Mouse (Mus musculus) kidney, postnatal 25 days (tissue): ENCODE data around the gene Vasn.

Source experiments
- DNase-seq, 2 experiments: peaks; one replicate each; pipeline ENCODE4 v3.0.0; 2021; ENCODE audit warnings: mixed read lengths in 2 of 2

The Vasn gene

DNA sequence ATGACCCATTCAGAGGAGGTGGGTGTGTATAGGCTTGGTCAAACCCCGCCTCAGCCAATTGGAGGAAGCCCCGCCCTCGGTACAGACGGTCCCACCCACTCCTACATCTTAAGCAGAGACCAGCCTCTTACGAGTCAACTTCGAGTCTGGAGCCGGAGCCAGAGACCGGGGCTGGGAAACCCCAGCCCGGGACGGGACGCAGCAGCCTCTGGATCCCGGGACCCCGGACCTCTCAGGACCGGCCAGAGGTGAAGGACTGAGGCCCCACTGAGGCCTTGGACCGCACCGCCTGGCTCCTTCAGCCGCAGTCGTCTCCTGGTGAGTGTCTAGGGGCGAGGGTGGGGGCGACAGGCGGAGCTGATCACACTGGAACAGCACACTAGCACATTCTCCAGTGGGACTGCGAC lies at the start of gene Vasn, which contains the start of gene Dnaja3:
Gene Vasn, plus strand, starts transcription at position 111 of the 407 bp plus-strand sequence.
Gene Dnaja3, plus strand, starts transcription at position 159 of the 407 bp plus-strand sequence.
- DNase-seq, result peak; percentile 96 to 97

DNA sequence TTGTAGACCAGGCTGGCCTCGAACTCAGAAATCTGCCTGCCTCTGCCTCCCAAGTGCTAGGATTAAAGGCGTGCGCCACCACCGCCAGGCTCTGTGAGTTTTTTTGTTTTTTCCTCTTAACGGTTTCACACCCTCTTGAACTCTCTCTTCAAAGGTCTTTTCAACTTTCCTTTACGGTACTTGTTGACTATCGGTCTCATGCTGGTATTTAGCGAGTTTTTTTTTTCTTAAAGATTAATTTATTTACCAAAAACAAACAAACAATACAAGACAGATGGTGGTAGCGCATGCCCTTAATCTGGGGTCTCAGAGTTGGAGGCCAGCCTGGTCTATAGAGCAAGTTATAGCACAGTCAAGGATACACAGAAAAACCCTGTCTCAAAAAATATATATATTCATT lies 49.5 kb upstream of the Vasn start:
- no peak for DNase-seq

DNA sequence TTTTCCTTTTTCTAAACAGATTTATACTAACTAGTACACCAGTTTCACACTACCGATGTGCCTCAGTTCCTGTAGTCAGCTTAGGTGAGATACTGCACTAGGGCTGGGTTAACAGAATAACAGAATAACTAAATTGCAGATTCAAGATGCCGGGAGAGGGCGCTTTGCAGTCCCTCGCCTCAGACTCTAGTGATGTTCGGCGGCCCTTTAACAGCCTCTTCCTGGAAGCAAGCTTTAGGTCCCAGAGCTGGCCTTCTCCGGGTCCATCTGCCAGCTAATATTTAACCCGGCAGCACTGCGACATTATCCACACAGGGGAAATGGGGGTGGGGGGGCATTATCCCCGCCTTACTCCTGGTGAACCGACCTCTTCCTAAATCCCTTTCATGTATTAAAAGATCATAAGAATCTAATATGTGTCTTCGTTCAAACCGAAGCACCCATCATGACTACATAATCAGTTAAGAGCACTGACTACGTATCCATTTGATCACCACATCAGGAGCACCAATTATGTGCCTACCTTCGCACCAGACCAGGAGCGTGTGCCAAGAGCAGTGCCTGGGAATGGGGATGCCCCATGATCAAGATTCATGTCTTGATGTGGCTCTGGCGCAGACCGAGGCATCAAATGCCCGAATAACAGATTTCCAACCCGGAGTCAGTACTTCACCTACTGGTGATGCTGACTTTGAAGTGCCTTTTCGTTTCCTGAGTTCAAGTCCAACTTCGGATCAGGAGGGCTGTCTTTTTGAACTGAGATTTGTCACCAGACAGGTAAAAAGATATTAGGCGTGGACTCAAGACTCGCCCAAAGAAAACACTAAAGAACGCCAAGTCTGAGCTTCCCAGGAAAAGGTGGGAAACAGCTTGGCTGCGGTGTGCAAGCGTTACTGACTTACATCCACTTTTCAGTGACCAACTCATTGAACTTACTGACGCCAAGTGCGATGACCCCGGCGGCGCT lies 46.5 kb upstream of the Vasn start:
- DNase-seq, result peak; percentile 87 to 91

DNA sequence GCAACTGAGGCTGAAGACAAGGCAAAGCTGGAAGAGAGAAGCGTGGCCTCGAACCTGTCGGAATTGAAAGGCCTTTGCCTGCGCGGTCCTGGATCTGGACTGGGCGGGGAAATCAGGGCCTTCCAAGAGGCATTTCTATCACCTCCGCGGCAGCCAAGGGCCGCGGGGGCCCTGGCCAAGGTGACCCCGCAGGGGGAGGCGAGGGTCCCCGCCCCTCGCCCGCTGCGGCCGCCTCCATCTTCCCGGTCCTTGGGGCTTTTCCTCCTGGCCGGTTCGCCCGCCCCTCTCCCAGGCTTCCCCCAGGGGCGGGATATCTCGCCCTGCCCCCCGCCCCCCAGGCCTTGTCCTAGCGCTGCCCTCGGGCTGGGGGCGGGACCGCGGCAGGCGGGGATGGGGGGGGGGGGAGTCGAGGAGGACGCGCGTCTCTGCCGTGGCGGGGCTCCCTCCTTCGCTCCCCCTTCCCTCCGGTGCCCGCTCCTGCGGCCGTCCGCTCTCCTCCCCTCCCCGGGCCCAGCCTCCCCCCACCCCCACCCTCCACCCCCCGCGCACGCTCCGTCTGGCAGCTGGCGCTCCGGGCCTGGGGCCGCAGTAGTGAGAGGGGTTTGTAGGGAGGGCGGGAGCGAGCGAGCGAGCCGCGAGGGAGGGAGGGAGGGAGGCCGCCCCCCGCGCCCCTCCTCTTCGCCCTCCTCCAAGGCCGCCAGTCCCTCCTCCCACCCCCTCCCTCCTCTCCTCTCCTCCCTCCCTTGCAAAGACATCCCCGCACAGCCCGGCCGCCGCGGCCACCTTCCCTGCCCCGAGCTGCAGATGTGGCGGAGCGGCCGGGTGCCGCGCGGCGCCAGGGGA lies 45.5 kb upstream of the Vasn start, which contains the start of gene Glis2:
Gene Glis2, plus strand, starts transcription at position 743 of the 843 bp plus-strand sequence.
- peak; percentile 75 to 93 for DNase-seq

DNA sequence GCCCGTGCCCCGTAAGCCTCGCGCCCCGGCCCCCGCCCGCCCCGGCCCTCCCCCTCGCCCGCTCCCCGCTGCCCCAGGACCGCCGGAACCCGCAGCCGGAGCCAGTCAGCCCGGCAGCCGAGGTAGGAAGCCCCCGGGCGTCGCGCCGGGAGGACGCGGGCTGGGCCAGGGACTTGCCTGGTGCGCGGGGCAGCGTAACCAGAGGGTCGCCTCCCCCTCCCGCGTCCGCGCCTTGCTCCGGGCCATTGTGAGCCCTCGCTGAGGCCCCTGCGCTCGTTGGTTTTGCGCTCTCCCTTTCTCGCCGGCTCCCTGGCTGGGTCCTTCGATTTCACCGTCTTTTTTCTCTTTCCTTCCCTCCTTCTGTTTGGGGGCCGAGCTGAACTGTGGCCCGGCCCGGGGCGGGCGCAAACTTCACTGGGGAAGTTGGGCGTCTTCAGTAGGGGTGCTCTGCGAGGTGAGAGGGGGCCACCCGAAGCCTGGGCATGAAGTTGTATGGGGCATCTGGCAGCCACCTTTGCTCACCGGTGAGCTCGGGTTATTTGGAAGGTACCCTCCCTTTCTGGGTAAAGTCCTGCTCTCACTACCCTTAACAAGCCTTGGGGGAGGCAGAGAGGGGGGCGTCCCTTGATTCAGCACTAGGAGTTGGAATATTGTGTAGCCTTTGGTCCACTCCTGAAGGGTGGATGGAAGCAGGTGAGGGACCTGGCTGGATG lies 44.8 kb upstream of the Vasn start:
- DNase-seq, result no peak

DNA sequence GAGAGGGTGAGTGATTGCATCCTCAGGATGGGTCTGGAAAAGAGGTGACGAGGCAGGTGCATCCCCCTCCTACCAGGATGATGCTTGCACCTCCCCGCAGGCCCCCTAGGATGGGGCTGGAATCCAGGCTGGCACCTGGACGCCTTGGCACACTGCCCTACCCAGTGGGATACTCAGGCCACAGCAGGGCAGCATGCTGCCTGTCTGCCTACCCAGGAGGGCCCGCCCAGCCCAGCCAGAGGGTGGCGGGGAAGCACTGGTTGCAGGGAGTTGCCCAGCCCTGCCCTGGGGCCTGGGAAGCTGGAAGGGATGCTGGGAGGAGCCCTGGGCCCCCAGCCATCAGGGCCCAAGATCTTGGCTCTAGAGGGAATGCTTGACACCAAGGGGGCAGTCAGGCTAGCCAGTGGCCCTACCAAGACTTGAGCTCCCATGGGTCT lies 44.2 kb upstream of the Vasn start:
- peak; percentile 88 to 94 for DNase-seq

DNA sequence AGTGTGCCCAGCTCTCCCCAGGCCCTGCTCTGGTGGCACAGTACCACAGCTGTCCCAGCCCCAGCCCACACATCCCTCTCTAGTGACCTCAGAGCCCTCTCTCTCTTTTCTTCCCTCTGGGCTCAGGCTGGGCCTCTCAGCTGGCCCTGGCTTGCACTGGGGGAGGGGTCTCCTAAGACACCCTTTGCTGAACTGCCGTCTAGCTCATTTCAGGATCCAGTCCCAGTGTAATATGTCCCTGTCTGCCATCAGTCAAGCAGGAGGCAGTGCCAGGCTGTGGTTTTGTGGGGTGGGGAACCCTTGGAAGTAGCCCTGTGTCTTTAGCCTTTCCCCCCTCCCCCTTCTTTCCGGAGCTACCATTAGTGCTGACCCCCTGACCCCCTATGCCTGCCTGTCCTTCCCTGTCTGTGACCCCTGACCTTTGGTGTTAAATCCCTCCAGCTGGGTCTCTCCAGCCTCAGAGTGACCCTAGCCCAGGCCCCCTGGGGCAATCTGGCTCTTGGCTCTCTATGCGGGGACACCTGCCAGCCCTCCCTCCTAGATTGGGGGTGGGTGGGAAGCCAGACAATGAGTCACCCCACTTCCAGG lies 43.5 kb upstream of the Vasn start:
- DNase-seq, result peak in 1 of 2 experiments; percentile 51

DNA sequence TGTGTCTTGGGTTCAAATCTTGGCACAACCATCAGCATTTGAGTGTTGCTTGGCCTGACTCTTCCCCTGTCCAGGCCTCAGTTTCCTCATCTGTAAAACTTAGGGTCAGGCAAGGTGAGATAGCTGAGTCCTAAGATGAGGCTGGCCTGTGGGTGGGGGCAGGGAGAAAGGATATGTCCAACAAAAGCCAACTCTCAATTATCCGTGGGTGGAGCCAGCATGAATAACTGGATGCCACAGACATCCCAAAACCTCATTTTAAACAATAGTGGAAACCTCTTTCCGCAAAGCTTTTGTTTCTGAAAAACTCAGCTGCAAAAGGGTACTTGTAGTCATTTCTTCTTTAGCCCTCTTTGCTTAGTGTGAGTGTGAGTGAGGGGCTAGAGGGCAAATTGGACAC lies 42.9 kb upstream of the Vasn start:
- peak in 1 of 2 experiments; percentile 26 for DNase-seq

DNA sequence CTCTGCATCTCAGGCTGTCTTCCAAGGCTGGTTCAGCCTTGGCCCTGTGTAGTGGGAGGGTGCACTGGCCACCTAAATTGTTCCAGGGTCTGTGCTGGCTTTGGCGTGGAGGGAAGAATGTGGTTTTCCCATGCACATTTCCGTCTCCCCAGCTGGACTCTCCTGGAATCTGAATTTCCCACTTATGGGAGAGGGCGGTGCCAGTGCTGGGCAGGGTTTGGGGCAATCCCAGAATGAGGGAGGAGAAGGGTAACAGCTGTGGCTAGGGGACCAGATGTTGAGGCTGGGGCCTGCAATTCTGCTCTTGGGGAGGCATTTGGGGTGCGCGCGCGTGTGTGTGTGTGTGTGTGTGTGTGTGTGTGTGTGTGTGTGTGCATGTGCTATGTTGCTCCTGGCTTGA lies 42.4 kb upstream of the Vasn start:
- DNase-seq, result peak; percentile 14 to 52

DNA sequence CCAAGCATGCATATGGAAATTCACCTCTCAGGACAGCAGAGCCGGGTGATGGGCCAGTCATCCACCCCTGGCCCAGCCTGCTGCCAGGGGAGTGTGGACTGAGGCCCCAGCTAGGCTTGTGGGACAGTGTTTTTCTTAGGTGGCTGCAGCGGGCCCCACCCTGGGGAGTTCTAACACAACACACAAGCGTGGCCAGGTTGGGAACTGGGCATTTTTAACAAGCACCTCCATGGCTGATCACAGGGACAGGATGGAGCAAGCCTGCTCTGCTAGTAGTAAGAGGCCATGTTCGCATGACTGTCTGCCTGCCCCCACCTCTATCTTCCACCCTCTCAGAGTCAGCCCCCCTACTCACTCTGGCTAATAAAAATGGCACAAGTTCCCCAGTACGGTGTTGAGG lies 41.7 kb upstream of the Vasn start:
- DNase-seq, result peak in 1 of 2 experiments; percentile 29

DNA sequence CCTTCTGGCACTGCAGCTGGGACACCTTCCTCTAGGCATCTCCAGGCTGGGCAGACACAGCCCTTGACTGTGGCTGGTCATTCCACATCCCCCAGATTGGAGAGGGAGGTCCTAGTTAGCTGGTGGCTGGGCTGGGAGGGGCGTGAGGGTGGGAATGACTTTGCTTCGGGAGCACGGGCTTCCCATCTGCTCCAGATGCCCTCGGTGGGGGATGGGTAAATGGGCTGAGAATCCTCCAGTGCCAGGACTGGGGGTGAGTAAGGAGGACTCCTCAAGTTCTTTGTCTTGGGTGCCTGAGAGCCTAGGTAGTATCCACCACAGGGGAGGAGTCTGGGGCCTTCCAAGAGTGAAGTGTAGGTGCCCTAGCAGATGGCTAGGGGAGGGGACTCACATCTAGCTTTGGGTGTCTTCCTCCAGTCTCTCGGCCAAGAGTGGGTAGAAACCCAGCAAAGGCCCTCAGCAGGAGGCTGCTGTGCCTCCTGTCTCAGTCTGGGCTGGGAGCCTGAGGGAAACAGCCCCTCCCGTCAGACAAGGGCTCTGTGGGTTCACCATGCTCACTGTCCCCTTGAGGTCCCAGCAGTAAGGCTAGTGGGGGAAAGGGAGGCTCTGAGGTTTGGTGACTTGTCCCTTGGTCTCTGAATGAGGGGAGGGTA lies 40.7 kb upstream of the Vasn start:
- peak; percentile 32 to 60 for DNase-seq

DNA sequence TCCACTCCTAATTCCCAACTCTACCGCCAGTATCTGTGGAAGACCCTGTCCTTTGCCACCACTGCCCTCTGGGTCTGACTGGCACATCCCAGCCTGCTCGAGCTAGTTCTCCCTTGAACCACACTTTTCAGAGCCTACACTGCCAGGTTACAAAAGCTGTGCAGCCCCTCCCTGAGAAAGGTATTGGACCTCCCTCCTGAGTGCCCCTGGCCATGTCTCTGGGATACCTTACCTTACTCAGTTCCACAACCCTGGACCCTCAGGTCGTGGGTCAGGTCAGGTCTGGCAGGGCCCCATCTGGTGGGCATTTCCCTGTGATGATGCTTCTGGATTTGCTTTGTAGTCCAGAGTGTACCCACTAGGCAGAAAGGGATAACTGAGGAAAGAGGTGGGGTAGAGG lies 40.1 kb upstream of the Vasn start:
- peak in 1 of 2 experiments; percentile 56 for DNase-seq

DNA sequence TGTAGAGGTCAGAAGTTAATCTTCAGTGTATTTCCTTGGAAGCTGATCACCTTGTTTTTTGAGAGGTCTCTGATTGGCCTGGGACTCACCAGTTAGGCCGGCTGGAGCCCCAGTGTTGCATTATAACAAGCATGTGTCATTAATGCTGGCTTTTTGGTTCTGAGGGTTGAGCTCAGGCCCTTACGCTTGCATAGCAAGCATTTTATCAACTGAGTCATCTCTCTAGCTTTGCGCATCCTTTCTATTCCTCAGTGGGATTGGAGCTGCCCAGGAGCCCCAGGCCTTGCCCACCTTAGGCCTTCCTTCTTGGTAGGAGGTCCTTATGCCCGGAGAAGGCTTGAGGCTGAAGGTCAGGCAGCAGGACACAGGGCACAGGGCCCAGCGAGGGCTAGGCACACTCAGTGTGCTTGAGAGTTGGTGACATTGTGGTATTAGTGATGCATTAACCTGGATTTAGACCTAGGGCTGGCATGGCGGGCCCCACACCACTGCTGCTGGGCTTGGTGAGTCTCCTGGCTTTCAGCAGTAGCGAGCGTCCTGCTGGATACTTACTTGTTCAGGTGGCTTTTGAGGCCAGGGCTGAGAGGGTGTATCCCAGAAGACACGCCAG lies 38.9 kb upstream of the Vasn start:
- peak; percentile 76 to 92 for DNase-seq

DNA sequence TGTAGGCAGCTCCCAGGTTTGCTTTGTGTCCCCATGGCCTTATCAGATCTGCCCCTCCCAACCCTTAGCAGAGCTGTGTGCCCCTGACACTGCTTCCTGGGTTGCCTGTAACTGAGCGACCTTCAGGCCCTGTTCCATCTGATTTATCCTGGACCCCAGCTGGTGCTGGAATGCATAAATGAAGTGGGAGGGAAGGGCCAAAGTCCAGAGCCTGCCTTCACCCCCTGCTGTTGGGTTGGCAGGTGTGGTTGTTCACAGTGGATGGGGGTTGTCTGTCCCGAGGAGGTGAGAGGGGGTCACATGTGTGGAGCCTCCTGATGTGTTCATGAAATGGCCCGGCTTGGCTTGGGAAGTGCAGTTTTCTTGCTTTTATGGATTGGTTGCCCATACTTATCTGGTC lies 37.6 kb upstream of the Vasn start:
- peak; percentile 87 to 95 for DNase-seq

DNA sequence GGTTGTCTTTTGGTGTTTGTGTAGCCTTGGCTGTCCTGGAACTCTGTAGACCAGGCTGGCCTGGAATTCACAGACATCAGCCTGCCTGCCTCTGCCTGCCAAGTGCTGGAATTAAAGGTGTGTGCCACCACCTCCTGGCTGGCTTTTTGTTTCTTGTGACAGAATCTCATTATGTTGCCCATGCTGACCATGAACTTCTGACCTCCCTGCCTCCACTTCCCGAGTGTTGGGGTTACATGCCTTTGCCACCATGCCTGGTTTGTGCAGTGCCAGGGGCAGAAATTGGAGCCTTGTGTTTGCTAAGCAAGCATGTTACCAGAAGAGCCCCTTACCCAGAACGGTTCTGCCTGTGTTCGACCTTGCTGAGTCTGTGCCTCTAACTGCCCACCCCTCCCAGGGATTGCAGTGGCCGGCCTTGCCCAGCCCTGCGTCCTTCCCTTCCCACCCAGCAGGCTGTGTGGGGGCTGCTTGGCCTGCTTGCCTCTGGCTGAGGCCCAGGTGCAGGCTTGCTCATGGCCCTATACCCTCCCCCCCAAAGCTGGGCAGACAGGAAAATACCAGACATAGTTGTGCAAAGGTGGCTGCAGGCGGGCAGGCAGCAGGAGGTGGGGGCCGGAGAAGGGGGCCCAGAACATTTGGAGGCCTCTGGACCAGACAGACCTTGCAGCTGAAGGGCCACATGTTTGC lies 36.8 kb upstream of the Vasn start:
- peak; percentile 81 to 93 for DNase-seq

DNA sequence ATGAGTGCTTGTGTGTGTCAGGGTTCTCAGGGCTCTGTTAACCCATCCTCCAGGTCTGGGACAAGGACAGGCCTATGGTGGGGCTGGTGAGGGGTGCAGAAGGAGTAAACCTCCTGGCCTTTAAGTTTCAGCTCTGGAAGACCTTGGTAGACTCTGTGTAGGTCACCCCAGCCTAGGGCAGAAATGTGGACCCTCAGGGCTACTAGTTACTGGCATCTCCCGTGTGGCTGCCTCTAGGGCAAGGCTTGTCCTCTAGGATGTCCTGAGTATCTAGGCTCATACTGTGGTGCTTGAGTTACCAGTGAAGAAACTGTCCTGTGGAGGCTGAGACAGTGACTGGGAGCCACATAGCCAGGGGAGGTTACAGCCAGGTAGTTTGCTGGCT lies 36.3 kb upstream of the Vasn start:
- DNase-seq, result no peak

DNA sequence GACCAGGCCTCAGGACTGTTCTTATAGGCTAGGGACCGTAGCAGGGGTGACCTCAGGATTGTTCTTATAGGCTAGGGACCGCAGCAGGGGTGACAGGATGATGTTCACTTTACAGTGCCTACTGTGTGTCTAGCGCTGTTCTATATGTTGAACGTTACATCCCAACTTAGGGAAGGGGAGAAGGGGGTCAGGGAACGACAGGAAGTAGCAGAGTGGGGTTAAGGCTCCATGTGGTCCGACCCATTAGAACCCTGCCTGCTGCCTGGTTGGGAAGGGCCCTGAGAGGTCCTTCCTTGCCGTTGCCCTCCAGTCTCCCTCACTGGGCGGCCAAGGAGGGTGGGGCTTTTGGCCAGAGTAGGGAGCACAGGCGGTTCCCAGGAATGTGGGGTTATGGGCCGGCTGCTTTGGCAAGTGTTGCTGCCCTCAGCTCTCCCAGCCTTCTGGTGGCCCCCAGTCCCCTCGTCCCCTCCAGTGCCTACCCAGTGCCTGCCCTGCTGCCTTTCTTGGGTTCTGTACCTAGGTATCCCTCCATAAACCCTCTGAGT lies 35.4 kb upstream of the Vasn start:
- DNase-seq, result peak; percentile 67 to 84

DNA sequence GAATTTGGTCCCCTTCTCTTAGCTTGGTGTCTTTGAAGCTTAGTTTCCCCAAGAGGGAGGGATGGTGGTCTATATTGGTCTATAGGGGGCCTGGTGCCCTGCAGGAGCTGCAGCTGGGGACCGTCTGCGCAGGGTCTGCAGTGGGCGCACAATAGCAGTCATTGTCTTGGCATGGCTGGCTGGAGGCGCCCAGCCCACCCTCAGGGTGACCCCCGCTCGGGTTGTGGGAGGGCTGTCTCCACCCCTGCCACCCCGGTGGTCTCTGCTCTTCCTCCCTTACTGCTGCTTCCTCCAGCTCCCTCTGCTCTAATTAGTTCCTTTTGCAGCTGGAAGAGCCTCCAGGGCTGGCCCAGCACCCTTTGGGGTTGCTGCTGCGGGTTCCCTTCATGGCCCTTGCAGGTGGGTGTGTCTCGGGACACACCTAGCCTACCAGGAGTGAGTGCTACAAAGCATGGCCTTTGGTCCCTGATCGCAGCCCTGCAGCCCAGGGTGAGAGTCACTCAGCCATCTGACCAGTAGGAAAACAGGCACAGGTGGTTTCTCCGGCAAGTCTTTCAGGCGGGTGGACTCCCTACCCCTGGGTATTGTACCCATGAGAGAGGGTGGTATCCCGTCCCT lies 34.1 kb upstream of the Vasn start:
- DNase-seq, result peak in 1 of 2 experiments; percentile 76

DNA sequence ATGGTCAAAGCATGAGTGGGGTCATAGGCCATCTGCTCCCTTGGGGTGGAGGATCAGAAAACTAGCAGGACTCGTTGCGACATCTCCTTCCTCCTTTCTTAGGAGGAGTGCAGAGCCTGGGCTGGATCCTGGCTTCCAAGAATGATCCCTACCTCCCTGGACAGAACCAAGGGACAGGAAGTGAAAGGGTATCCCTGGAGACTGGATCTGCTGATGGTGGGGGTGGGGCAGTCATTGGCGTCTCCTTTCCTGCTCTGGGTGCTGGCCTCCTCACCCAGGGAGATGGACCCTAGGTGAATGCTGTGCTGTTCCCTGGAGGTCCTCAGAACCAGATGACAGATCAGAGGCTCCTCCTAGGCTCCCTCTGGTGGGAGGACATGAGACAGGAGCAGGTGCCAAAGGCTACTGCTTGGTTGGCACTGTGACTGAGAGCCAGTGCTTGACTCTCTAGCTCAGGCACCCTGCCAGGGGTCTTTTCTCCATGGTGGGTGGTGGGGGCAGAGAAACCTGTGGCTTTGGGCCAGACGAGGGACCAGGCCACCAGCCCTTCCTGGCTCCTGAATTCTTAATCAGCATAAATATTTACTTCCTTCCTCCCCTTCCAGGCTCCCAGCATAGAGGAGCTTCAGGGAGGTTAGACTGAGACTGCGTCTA lies 33.2 kb upstream of the Vasn start:
- peak; percentile 80 to 84 for DNase-seq
